Mouse (Mus musculus) CH12.LX (cell line): ENCODE results near the gene Htra2. TPM values are rescaled to one million over a fixed set of nuclear protein-coding genes. Genes with fewer than 3 reads are reported as not detected.

ENCODE experiments used
- DNase-seq: peaks from one replicate; pipeline ENCODE4 v3.0.0-alpha.2; 2013; ENCODE audit errors: extremely low read depth
- H3K27ac ChIP-seq: 2 replicates; pipeline ENCODE4 v1.5.1; 2012; ENCODE audit warnings: low read depth, mild to moderate bottlenecking, control low read depth, moderate library complexity; ENCODE audit not compliant: insufficient read depth
- H3K27me3 ChIP-seq: replicated peaks from 2 replicates; pipeline ENCODE3; 2012; ENCODE audit warnings: inconsistent platforms
- H3K36me3 ChIP-seq, 2 experiments: replicated peaks in 1 of 2; 2 replicates each; pipeline versions ENCODE3 to v1.6.1; 2012; ENCODE audit warnings: inconsistent platforms in 1 of 2, low read length in 1 of 2, mild to moderate bottlenecking in 1 of 2, mixed read lengths in 1 of 2, moderate library complexity in 1 of 2; ENCODE audit not compliant: control insufficient read depth in 1 of 2, insufficient read depth in 1 of 2
- H3K4me1 ChIP-seq, 2 experiments: 2 replicates each; pipeline ENCODE4 v1.6.1; 2012; ENCODE audit warnings: inconsistent platforms in 1 of 2, moderate library complexity in 1 of 2; ENCODE audit not compliant: insufficient read depth in 2 of 2, control insufficient read depth in 1 of 2
- H3K4me2 ChIP-seq: 2 replicates; pipeline ENCODE4 v1.6.1; 2012; ENCODE audit warnings: low read depth, mild to moderate bottlenecking, control low read depth; ENCODE audit not compliant: poor library complexity, insufficient read depth, severe bottlenecking
- H3K4me3 ChIP-seq, 3 experiments: fragments of 150-350 bp in 1 of 3; sonication (generic) in 1 of 3; replicated peaks in 1 of 3; 2 replicates each; pipeline versions ENCODE3 to v1.5.1; 2011 to 2012; ENCODE audit warnings: low read depth in 2 of 3, low read length in 2 of 3, mild to moderate bottlenecking in 2 of 3, moderate library complexity in 2 of 3, control low read depth in 1 of 3, improper control_type of control experiment in 1 of 3, inconsistent platforms in 1 of 3, mixed read lengths in 1 of 3; ENCODE audit not compliant: poor library complexity in 1 of 3
- H3K79me2 ChIP-seq: replicated peaks from 2 replicates; pipeline ENCODE4 v1.6.1; 2012; ENCODE audit warnings: mild to moderate bottlenecking, moderate library complexity; ENCODE audit not compliant: control insufficient read depth, poor library complexity, insufficient read depth, severe bottlenecking; ENCODE audit errors: extremely low read depth
- H3K9ac ChIP-seq: 2 replicates; pipeline ENCODE4 v1.6.1; 2012; ENCODE audit warnings: low read depth, mild to moderate bottlenecking, control low read depth, moderate library complexity; ENCODE audit not compliant: insufficient read depth
- H3K9me3 ChIP-seq: replicated peaks from 2 replicates; pipeline ENCODE3; 2012; ENCODE audit warnings: low read length, inconsistent platforms, mixed read lengths
- CHD1 ChIP-seq: IDR thresholded peaks from 2 replicates; pipeline ENCODE4 v1.6.1; 2012; ENCODE audit warnings: low read depth, low read length, improper control_type of control experiment, inconsistent platforms
- E2F4 ChIP-seq: IDR thresholded peaks from 2 replicates; pipeline ENCODE4 v1.6.1; 2011; ENCODE audit warnings: low read depth, low read length, improper control_type of control experiment; ENCODE audit not compliant: insufficient replicate concordance
- ELF1 ChIP-seq: IDR thresholded peaks from 2 replicates; pipeline ENCODE4 v1.6.1; 2014; ENCODE audit warnings: low read depth, mild to moderate bottlenecking, inconsistent platforms, low read length, improper control_type of control experiment
- ETS1 ChIP-seq: conservative IDR thresholded peaks from 2 replicates; pipeline ENCODE4 v1.6.1; 2012; ENCODE audit warnings: low read depth, mild to moderate bottlenecking, inconsistent platforms, low read length, improper control_type of control experiment, moderate library complexity
- IRF4 ChIP-seq: IDR thresholded peaks from 2 replicates; pipeline ENCODE4 v1.6.1; 2014; ENCODE audit warnings: low read depth, mild to moderate bottlenecking, inconsistent platforms, low read length, improper control_type of control experiment
- MAFK ChIP-seq: IDR thresholded peaks from 2 replicates; pipeline ENCODE4 v1.6.1; 2011; ENCODE audit warnings: low read length, improper control_type of control experiment; ENCODE audit not compliant: insufficient replicate concordance
- MAX ChIP-seq: IDR thresholded peaks from 2 replicates; pipeline ENCODE4 v1.6.1; 2011; ENCODE audit warnings: low read length, improper control_type of control experiment
- MEF2A ChIP-seq: IDR thresholded peaks from 2 replicates; pipeline ENCODE4 v1.6.1; 2014; ENCODE audit warnings: low read depth, mild to moderate bottlenecking, inconsistent platforms, low read length, improper control_type of control experiment, borderline replicate concordance
- NELFE ChIP-seq: IDR thresholded peaks from 2 replicates; pipeline ENCODE4 v1.6.1; 2011; ENCODE audit warnings: low read depth, low read length, improper control_type of control experiment
- PAX5 ChIP-seq: IDR thresholded peaks from 2 replicates; pipeline ENCODE4 v1.6.1; 2012; ENCODE audit warnings: low read length, inconsistent platforms, mixed read lengths
- POLR2A ChIP-seq: IDR thresholded peaks from 2 replicates; pipeline ENCODE4 v1.6.1; 2011; ENCODE audit warnings: low read depth, mild to moderate bottlenecking, improper control_type of control experiment, low read length
- POLR2AphosphoS2 ChIP-seq: IDR thresholded peaks from 2 replicates; pipeline ENCODE4 v1.6.1; 2011; ENCODE audit warnings: low read depth, low read length, improper control_type of control experiment
- RAD21 ChIP-seq: IDR thresholded peaks from 2 replicates; pipeline ENCODE4 v1.6.1; 2011; ENCODE audit warnings: low read depth, mild to moderate bottlenecking, low read length, improper control_type of control experiment, moderate library complexity
- SIN3A ChIP-seq: IDR thresholded peaks from 2 replicates; pipeline ENCODE4 v1.6.1; 2012; ENCODE audit warnings: low read length, improper control_type of control experiment, inconsistent platforms
- SMC3 ChIP-seq: IDR thresholded peaks from 2 replicates; pipeline ENCODE4 v1.6.1; 2011; ENCODE audit warnings: low read depth, low read length, improper control_type of control experiment
- TBP ChIP-seq: conservative IDR thresholded peaks from 2 replicates; pipeline ENCODE4 v1.6.1; 2011; ENCODE audit warnings: low read depth, low read length, improper control_type of control experiment
- UBTF ChIP-seq: IDR thresholded peaks from 2 replicates; pipeline ENCODE4 v1.6.1; 2012; ENCODE audit warnings: low read depth, mild to moderate bottlenecking, inconsistent platforms, low read length, improper control_type of control experiment, moderate library complexity
- USF1 ChIP-seq: IDR thresholded peaks from 2 replicates; pipeline ENCODE4 v1.6.1; 2014; ENCODE audit warnings: low read depth, mild to moderate bottlenecking, inconsistent platforms, low read length, improper control_type of control experiment
- USF2 ChIP-seq: conservative IDR thresholded peaks from 2 replicates; pipeline ENCODE4 v1.6.1; 2011; ENCODE audit warnings: low read depth, low read length, improper control_type of control experiment
- ZC3H11A ChIP-seq: IDR thresholded peaks from 2 replicates; pipeline ENCODE4 v1.6.1; 2012; ENCODE audit warnings: low read depth, mild to moderate bottlenecking, inconsistent platforms, low read length, improper control_type of control experiment
- ZKSCAN1 ChIP-seq: IDR thresholded peaks from 2 replicates; pipeline ENCODE4 v1.6.1; 2012; ENCODE audit warnings: low read depth, inconsistent platforms, low read length, improper control_type of control experiment, borderline replicate concordance
- dilution Hi-C: fragments of 300-500 bp; cut with MboI; formaldehyde crosslinking; loops from 2 replicates; pipeline ENCODE4 v1.14.3; 2020; ENCODE audit warnings: low sequenced_read_pairs; ENCODE audit not compliant: extremely low pct_unique_long_range_greater_than_20kb, extremely low pct_ligation_motif_present
- in situ Hi-C: fragments of 300-500 bp; cut with MboI; formaldehyde crosslinking; loops from 3 replicates; pipeline ENCODE4 v1.14.3; 2019; ENCODE audit warnings: low sequenced_read_pairs, low pct_ligation_motif_present, low pct_unique_long_range_greater_than_20kb, mixed read lengths
- polyA plus RNA-seq: library from polyadenylated mRNA; unstranded; fragments of >175 nt; gene quantifications from 2 replicates; pipeline ENCODE4 v1.2.1, GENCODE M21; 2012; ENCODE audit warnings: low read depth; ENCODE audit not compliant: insufficient read length
- total RNA-seq, 2 experiments: library from RNA; depleted of rRNA; stranded (reverse); fragments of 300-350 nt in 1 of 2; fragments of >200 nt in 1 of 2; gene quantifications; 2 replicates each; pipeline ENCODE4 v1.2.3; 2012 to 2014

Gene Htra2
- total and polyA plus RNA-seq, 3 experiments, result 113 to 185 (median 137) TPM

DNA sequence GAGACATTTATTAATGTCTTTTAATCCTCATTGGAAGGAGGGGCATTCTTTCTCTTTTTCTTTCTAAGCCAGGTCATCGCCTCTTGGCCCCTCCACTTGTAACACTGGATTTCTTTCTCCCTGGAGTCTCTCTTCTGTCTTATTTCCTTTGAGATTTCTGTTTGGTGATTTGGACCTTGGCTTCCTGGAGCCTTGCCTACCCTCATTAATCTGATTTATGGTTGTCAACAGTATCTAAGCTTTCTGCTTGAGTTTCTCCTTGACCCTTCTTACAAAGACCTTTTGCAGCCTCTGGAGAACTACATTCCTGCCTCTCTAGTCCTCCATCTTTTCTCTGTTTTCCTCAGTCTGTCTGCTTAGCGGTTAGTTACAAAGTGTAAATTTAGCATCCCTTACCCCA lies 43.3 kb upstream of the Htra2 start:
- DNase-seq, result no peak
- H3K9me3 ChIP-seq, result peaks cover 6% of the 10 kb centered on the region
- H3K79me2 ChIP-seq, result no peaks in the 10 kb centered on the region
- in situ Hi-C loops, result no loop called here
- dilution Hi-C loops, result no loop called here
- TF ChIP-seq E2F4 (no peak), RAD21 (no peak), TBP (no peak), ZKSCAN1 (no peak)
- no peak overlapping the region for H3K4me2 ChIP-seq
- H3K9ac ChIP-seq, result no peak overlapping the region
- H3K36me3 ChIP-seq, result peaks cover 0 to 6% of the 10 kb centered on the region in 2 experiments
- no peak overlapping the region for H3K4me3 ChIP-seq
- H3K27ac ChIP-seq, result no peak overlapping the region
- peaks cover 8 to 22% of the 10 kb centered on the region in 2 experiments for H3K4me1 ChIP-seq
- peaks cover 10% of the 10 kb centered on the region for H3K27me3 ChIP-seq

DNA sequence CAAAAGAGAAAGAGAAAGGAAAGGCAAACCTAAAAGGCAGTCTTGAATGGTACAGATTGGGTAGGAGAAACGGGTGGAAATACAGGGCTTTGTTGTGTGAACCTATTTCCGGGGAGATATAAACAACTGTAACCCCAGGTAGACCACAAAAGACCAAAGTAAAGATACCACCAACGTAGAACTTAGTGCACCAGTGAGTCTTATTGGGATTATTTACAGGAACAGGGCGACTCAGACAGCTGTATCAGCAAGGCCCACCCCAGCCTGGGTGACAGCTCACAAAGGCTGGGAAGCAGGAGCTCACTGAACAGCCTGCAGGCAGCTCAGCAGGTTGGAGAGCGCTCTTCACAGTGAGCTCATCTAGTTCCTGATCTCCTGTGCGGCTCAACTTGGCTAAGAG lies 40.9 kb upstream of the Htra2 start:
- no peak for DNase-seq
- no peak overlapping the region for H3K27ac ChIP-seq
- TF ChIP-seq POLR2AphosphoS2, result no peak
- no peak for TF ChIP-seq ELF1
- TF ChIP-seq PAX5, result no peak
- no peak for TF ChIP-seq SIN3A
- TF ChIP-seq CHD1, result no peak
- no peak for TF ChIP-seq UBTF
- no peak for TF ChIP-seq E2F4
- no peak for TF ChIP-seq POLR2A
- TF ChIP-seq SMC3, result no peak
- no peak for TF ChIP-seq NELFE
- TF ChIP-seq MEF2A, result no peak
- TF ChIP-seq ZC3H11A, result no peak
- TF ChIP-seq ZKSCAN1, result no peak
- no peak for TF ChIP-seq USF1
- no peak for TF ChIP-seq ETS1
- no peak for TF ChIP-seq IRF4
- TF ChIP-seq MAX, result no peak
- TF ChIP-seq MAFK, result no peak
- TF ChIP-seq USF2, result no peak
- TF ChIP-seq, all 38 proteins: peak for 0
- in situ Hi-C loops, result no loop called here
- Histone ChIP-seq H3K9me3 (peaks cover 6% of the 10 kb centered on the region), H3K79me2 (no peaks in the 10 kb centered on the region), H3K4me3 (no peak overlapping the region), H3K27me3 (peaks cover 13% of the 10 kb centered on the region), H3K4me2 (no peak overlapping the region), H3K4me1 (peaks cover 3 to 6% of the 10 kb centered on the region in 2 experiments; a peak in 3 of 4 replicates), H3K36me3 (no peaks in the 10 kb centered on the region), H3K9ac (no peak overlapping the region)
- dilution Hi-C loops, result no loop called here
